Mouse (Mus musculus): Measurements from ENCODE around the gene Pax8. TPM values are rescaled to one million over a fixed set of nuclear protein-coding genes. Genes with fewer than 3 reads are reported as not detected.

The Pax8 gene
- 0.26 and 0.57 TPM in 2 replicates for polyA plus RNA-seq (2011; ENCODE audit: insufficient read depth, insufficient read length, low read depth, missing spikeins)

- peak within 1 kb of the TSS; percentile 57 for H3K4me3 ChIP-seq (ENCODE audit: low read depth, low read length)
- TF ChIP-seq EP300 (IDR thresholded peaks at IDR 0.05; ENCODE audit: insufficient read depth, low read depth, low read length) (no peak), CTCF (IDR thresholded peaks at IDR 0.05; ENCODE audit: low read depth, low read length) (no peak), POLR2A (IDR thresholded peaks at IDR 0.05; ENCODE audit: insufficient read depth, low read length) (no peak)
Observed at GRCm38 (mm10) chr2:24475420-24475819, at the start of gene Pax8. Pax8 (minus strand) TSS chr2:24475599.

DNA sequence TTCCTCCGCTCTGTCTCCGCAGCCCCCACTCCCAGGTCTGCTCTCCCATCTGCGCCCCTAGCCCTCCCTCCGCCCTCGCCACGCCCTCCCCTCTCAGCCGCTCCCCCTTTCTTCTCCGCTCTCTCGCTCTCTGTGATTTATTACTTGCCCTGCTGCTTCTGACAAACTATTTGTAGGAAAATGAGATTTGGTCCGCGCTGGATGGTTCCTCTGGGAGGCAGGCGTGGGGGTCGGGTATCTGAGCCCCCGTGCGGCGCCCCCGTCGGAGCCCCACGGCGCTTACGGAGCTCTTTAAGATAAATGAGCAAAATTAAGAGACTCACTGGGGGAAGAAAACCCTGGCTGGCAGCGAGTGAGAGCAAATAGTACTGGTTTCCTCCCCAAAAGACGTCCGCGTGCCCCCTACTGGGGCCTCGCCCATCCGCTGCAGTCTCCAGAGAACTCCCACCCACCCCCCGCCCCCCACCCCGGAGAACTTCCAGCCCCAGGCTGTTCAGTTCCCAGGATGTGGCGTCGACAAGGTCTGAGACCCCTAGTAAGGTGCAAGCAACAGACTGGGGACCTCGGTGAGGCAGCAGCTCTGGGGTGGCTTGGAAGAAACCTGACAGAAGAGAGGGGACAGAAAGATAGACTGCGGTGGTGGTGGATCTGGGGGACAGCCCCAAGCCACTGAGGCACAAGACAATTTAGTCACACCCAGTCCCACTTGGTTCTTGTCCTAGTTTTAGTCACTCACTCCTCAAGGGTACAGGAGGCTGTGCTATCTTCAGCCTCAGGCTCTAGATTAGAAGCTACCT lies 46.2 kb upstream of the Pax8 start:
- H3K36me3 ChIP-seq (ENCODE audit: control insufficient read depth, insufficient read depth, low read length, poor library complexity, severe bottlenecking): no peaks in the 10 kb centered on the region
- H3K4me3 ChIP-seq (ENCODE audit: low read depth, low read length): peak overlapping the region; percentile 54
- no peak for TF ChIP-seq EP300 (IDR thresholded peaks at IDR 0.05; ENCODE audit: insufficient read depth, low read depth, low read length)
- TF ChIP-seq POLR2A (IDR thresholded peaks at IDR 0.05; ENCODE audit: insufficient read depth, low read length): no peak
- no peak for TF ChIP-seq CTCF (IDR thresholded peaks at IDR 0.05; ENCODE audit: low read depth, low read length)
- H3K9me3 ChIP-seq (replicated peaks; ENCODE audit: control insufficient read depth, insufficient read depth, low read length, poor library complexity, severe bottlenecking): no peaks in the 10 kb centered on the region
- no peaks in the 10 kb centered on the region for H3K27me3 ChIP-seq (ENCODE audit: control insufficient read depth, insufficient read depth, low read length, poor library complexity, severe bottlenecking)
- H3K9ac ChIP-seq (ENCODE audit: low read depth, poor library complexity, severe bottlenecking): peak overlapping the region; percentile 51; the same call in 1 of the 2 replicates
- no peak overlapping the region for H3K27ac ChIP-seq (ENCODE audit: insufficient read depth, low read length)
- peaks cover 3% of the 10 kb centered on the region for H3K4me1 ChIP-seq (ENCODE audit: control insufficient read depth, insufficient read depth, low read length)

More at GRCm38 (mm10) chr2:24475420-24475819, at the start of gene Pax8:
- Histone ChIP-seq H3K4me1 (ENCODE audit: control insufficient read depth, insufficient read depth, low read length) (no peaks in the 10 kb centered on the region), H3K36me3 (ENCODE audit: control insufficient read depth, insufficient read depth, low read length, poor library complexity, severe bottlenecking) (no peaks in the 10 kb centered on the region), H3K27ac (ENCODE audit: insufficient read depth, low read length) (no peak within 1 kb of the TSS), H3K27me3 (ENCODE audit: control insufficient read depth, insufficient read depth, low read length, poor library complexity, severe bottlenecking) (peaks cover 15% of the 10 kb centered on the region), H3K9ac (ENCODE audit: low read depth, poor library complexity, severe bottlenecking) (peak within 1 kb of the TSS; percentile 47), H3K9me3 (replicated peaks; ENCODE audit: control insufficient read depth, insufficient read depth, low read length, poor library complexity, severe bottlenecking) (no peaks in the 10 kb centered on the region)

GRCm38 (mm10) chr2:24520576-24521272 lies 45.3 kb upstream of the Pax8 start:
- Histone ChIP-seq H3K9ac (ENCODE audit: low read depth, poor library complexity, severe bottlenecking) (peak overlapping the region; percentile 51; the same call in 1 of the 2 replicates), H3K27me3 (ENCODE audit: control insufficient read depth, insufficient read depth, low read length, poor library complexity, severe bottlenecking) (peaks cover 2% of the 10 kb centered on the region; the same call in 1 of the 2 replicates), H3K4me1 (ENCODE audit: control insufficient read depth, insufficient read depth, low read length) (peaks cover 3% of the 10 kb centered on the region), H3K36me3 (ENCODE audit: control insufficient read depth, insufficient read depth, low read length, poor library complexity, severe bottlenecking) (no peaks in the 10 kb centered on the region), H3K9me3 (replicated peaks; ENCODE audit: control insufficient read depth, insufficient read depth, low read length, poor library complexity, severe bottlenecking) (no peaks in the 10 kb centered on the region), H3K27ac (ENCODE audit: insufficient read depth, low read length) (no peak overlapping the region), H3K4me3 (ENCODE audit: low read depth, low read length) (no peak overlapping the region)
- TF ChIP-seq EP300 (IDR thresholded peaks at IDR 0.05; ENCODE audit: insufficient read depth, low read depth, low read length) (no peak), CTCF (IDR thresholded peaks at IDR 0.05; ENCODE audit: low read depth, low read length) (no peak), POLR2A (IDR thresholded peaks at IDR 0.05; ENCODE audit: insufficient read depth, low read length) (no peak)

DNA sequence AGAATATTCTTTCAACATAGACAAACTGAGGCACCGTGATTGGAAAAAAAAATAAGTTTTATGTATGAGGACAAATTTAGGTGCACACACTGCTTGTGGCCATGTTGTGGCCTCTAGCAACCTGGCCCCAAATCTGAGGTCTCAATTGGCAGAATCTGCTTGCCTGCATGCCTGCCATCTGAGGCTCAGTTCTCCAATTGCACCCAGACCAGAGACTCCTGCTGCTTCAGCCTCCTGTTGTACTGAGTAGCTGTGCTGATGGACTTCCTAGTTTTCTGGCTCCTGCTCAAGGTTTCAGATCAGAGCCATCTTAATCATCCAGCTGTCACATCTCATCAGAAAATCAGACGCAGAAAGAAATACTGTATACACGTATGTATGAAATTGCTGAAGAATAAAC lies 41.5 kb upstream of the Pax8 start:
- Histone ChIP-seq H3K4me3 (ENCODE audit: low read depth, low read length) (no peak overlapping the region), H3K27me3 (ENCODE audit: control insufficient read depth, insufficient read depth, low read length, poor library complexity, severe bottlenecking) (peaks cover 3% of the 10 kb centered on the region; the same call in 1 of the 2 replicates), H3K9me3 (replicated peaks; ENCODE audit: control insufficient read depth, insufficient read depth, low read length, poor library complexity, severe bottlenecking) (no peaks in the 10 kb centered on the region), H3K4me1 (ENCODE audit: control insufficient read depth, insufficient read depth, low read length) (no peaks in the 10 kb centered on the region), H3K27ac (ENCODE audit: insufficient read depth, low read length) (no peak overlapping the region), H3K9ac (ENCODE audit: low read depth, poor library complexity, severe bottlenecking) (no peak overlapping the region), H3K36me3 (ENCODE audit: control insufficient read depth, insufficient read depth, low read length, poor library complexity, severe bottlenecking) (no peaks in the 10 kb centered on the region)
- TF ChIP-seq EP300 (IDR thresholded peaks at IDR 0.05; ENCODE audit: insufficient read depth, low read depth, low read length) (no peak), CTCF (IDR thresholded peaks at IDR 0.05; ENCODE audit: low read depth, low read length) (no peak), POLR2A (IDR thresholded peaks at IDR 0.05; ENCODE audit: insufficient read depth, low read length) (no peak)

- Histone ChIP-seq H3K27me3 (ENCODE audit: control insufficient read depth, insufficient read depth, low read length, poor library complexity, severe bottlenecking) (no peaks in the 10 kb centered on the region), H3K27ac (ENCODE audit: insufficient read depth, low read length) (no peak overlapping the region), H3K9ac (ENCODE audit: low read depth, poor library complexity, severe bottlenecking) (no peak overlapping the region), H3K9me3 (replicated peaks; ENCODE audit: control insufficient read depth, insufficient read depth, low read length, poor library complexity, severe bottlenecking) (peaks cover 4% of the 10 kb centered on the region; the same call in 1 of the 2 replicates), H3K36me3 (ENCODE audit: control insufficient read depth, insufficient read depth, low read length, poor library complexity, severe bottlenecking) (no peaks in the 10 kb centered on the region), H3K4me1 (ENCODE audit: control insufficient read depth, insufficient read depth, low read length) (peaks cover 4% of the 10 kb centered on the region), H3K4me3 (ENCODE audit: low read depth, low read length) (no peak overlapping the region)
- TF ChIP-seq POLR2A (IDR thresholded peaks at IDR 0.05; ENCODE audit: insufficient read depth, low read length) (no peak), EP300 (IDR thresholded peaks at IDR 0.05; ENCODE audit: insufficient read depth, low read depth, low read length) (no peak), CTCF (IDR thresholded peaks at IDR 0.05; ENCODE audit: low read depth, low read length) (no peak)
Observed at GRCm38 (mm10) chr2:24507359-24507758, 32.0 kb upstream of the Pax8 start.

Measured in ES-Bruce4 (cell line).